Mouse (Mus musculus): ENCODE results near the gene Mex3a.

- no peak for TF ChIP-seq CTCF (conservative IDR thresholded peaks at IDR 0.05; ENCODE audit: low read length)
- TF ChIP-seq POU5F1 (IDR thresholded peaks at IDR 0.05; ENCODE audit: borderline replicate concordance, low read length) = no peak
- no peak for TF ChIP-seq NANOG (IDR thresholded peaks at IDR 0.05; ENCODE audit: borderline replicate concordance, low read length)
These were observed 34.4 kb downstream of the Mex3a start for GRCm38 (mm10) chr3:88566536-88567061.
